Mouse (Mus musculus): ENCODE measurements around the gene Dpagt1. TPM values are rescaled to one million over a fixed set of nuclear protein-coding genes. Genes with fewer than 3 reads are reported as not detected.
"Not testable (repeated sequence)": the region's sequence is repeated elsewhere in the genome, so short reads cannot be mapped to it uniquely, and the experiment has no call there.

Dpagt1 gene
- polyA plus RNA-seq, 1 experiment from 2014 or later: 30.5 TPM

DNA sequence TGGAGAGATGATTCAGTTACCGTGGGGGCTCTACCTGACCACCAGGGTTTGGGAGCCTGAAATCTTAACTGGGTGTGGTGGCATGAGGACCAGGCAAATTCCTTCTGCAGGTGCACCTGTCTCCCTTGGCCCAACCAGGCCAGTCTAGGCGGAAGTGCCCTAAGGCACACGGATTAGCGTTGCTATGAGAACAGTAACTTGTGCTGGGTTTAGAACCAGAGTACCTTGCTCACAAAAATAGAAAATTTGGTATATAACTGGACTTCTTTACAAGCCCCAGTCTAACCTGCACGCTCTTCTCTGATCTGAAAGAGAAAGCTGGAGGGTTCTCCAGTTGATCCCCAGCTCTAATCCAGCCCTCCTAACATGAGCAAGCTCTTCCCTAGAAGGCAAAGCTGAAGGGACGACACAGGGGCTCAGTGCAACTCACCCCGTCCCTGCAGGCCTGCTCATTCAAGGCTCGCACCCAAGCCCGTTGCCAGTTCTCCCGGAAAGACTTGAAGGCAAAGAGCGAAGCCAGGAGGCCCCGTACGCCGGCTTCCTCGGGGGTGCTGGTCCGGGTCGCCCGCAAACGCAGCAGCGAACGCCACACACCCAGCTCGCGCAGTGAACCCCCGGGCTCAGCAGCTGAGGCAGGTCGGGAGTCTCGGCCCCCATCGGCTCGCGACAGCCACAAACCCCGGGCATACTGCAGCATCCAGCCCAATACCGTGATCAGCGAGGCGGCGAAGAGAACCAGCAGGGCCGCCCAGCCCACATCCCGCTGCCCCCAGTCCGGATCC is 6.5 kb upstream of the Dpagt1 start:
- H3K9ac ChIP-seq (replicated peaks): peak overlapping the region; percentile 78
- peaks cover 21% of the 10 kb centered on the region for H3K36me3 ChIP-seq
- H3K9me3 ChIP-seq (replicated peaks): no peaks in the 10 kb centered on the region
- H3K4me3 ChIP-seq (replicated peaks): peak overlapping the region; percentile 66
- peak; percentile 22 for ATAC-seq (ENCODE audit: low FRiP score)
- H3K4me2 ChIP-seq: peak overlapping the region; percentile 90
- H3K27me3 ChIP-seq (replicated peaks): no peaks in the 10 kb centered on the region
- H3K27ac ChIP-seq (replicated peaks): peak overlapping the region; percentile 75
- peaks cover 35% of the 10 kb centered on the region for H3K4me1 ChIP-seq
- 2% methylated on average over 37 of the region's 37 CpGs for WGBS

DNA sequence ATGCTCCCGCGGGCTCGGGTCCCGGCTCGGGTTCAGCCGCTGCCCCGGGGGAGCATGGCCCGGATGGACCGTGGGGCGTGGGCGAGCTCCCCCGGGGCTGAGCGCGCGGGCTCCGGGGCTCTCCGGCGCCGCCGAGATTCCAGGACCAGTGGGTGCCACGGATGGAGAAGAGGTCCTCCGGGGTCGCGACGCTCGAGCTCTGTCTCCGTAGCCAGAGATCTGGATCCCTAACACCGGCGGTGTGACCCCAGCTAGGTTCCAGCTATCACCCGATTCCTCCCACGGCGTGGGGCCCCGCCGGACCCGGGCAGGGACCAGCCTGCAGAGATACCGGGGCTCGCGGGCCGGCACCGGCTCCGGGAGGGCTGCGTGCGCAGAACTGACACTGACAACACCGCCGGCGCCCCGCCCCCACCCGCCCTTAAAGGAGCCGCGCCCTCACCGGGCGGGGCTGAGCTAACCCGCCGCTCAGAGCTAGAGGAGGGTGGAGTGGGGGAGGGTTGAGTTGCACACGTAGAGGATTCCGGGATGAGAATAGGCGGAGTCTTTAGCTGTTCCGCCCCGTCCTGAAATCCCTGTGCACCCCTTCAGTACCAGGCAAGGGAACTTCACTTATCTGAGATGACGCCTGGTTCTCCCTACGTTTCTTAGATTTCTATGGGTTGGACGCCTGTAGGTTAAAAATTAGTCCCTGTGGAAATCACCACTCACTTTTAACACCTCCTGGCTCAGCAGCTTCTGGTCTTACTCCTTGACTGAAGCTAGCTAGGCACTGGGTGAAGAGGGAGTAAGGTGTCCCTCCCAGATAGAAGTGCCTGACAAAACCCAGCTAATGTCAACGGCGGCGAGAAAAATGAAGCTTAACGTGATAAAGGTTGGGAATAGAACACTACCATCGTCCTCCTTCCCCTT is 5.7 kb upstream of the Dpagt1 start, which contains the start of gene C2cd2l:
TSS of gene C2cd2l (minus strand) at position 399 of the 912 bp plus-strand sequence.
- Histone ChIP-seq H3K9ac (replicated peaks) (peak within 1 kb of the TSS; percentile 78), H3K4me2 (peak within 1 kb of the TSS; percentile 90), H3K27ac (replicated peaks) (peak within 1 kb of the TSS; percentile 80), H3K4me1 (peaks cover 38% of the 10 kb centered on the region), H3K4me3 (replicated peaks) (peak within 1 kb of the TSS; percentile 66), H3K36me3 (peaks cover 13% of the 10 kb centered on the region), H3K27me3 (replicated peaks) (no peaks in the 10 kb centered on the region), H3K9me3 (replicated peaks) (no peaks in the 10 kb centered on the region)
- ATAC-seq (ENCODE audit: low FRiP score): peak; percentile 98
- under 1% methylated on average over 61 of the region's 67 CpGs for WGBS

DNA sequence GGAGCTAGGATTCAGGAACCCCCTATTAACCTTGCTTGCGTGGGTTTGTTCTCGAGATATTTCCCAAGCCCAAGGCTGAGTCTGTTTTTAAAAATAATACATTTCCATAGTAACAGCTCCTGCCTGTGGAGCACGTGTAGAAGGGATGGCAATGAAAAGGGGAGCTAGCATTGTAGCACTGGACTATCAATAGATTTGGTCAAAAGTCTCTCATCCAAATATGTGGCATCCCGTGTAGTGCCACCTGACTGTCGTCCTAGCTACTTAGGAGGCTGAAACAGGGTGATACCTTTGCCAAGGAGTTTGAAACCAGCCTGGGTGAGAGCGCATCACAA is 5.1 kb upstream of the Dpagt1 start:
- peak; percentile 3; the same call in 1 of the 2 replicates for ATAC-seq (ENCODE audit: low FRiP score)
- Histone ChIP-seq H3K4me2 (peak overlapping the region; percentile 90), H3K9me3 (replicated peaks) (no peaks in the 10 kb centered on the region), H3K27me3 (replicated peaks) (no peaks in the 10 kb centered on the region), H3K27ac (replicated peaks) (peak overlapping the region; percentile 80), H3K9ac (replicated peaks) (peak overlapping the region; percentile 45), H3K36me3 (peaks cover 7% of the 10 kb centered on the region), H3K4me1 (peaks cover 40% of the 10 kb centered on the region), H3K4me3 (replicated peaks) (peak overlapping the region; percentile 66)
- 23% methylated on average over 6 of the region's 6 CpGs for WGBS

DNA sequence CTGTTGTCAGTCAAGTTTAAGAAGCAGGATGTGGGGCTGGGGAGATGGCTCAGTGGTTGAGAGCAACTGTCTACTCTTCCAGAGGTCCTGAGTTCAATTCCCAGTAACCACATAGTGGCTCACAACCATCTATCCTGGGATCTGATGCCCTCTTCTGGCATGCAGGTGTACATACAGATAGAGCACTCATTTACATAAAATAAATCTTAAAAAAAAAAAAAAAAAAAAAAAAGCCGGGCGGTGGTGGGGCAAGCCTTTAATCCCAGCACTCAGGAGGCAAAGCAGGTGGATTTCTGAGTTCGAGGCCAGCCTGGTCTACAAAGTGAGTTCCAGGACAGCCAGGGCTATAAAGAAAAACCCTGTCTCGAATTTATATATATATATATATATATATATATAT is 2.2 kb upstream of the Dpagt1 start:
- not testable (repeated sequence) for H3K9me3 ChIP-seq (replicated peaks); H3K4me2 ChIP-seq; ATAC-seq (ENCODE audit: low FRiP score); H3K27ac ChIP-seq (replicated peaks); H3K9ac ChIP-seq (replicated peaks); H3K4me3 ChIP-seq (replicated peaks); H3K27me3 ChIP-seq (replicated peaks); H3K36me3 ChIP-seq
- 78% methylated on average over 2 of the region's 4 CpGs for WGBS
- peaks cover 36% of the 10 kb centered on the region for H3K4me1 ChIP-seq

DNA sequence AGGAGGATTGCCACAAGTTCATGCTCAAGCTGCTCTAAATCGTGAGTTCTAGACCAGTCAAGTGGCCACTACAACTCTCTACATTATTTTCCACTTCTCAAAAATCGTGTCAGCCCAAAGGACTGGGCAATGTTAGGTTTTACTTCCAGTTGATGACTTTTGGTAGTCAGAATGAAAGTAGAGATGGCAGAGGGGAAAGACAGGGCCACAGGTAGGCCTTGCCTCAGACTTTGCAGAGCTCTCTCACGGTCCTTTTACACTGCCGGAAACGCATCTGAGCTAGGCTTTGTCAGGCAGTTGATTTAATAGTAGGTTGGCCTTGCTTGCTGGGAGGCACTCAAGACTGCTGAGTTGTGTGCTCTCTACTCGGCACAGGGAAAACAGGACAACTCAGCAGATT is 1.7 kb upstream of the Dpagt1 start:
- Histone ChIP-seq H3K9me3 (replicated peaks) (no peaks in the 10 kb centered on the region), H3K4me1 (peaks cover 31% of the 10 kb centered on the region), H3K27me3 (replicated peaks) (no peaks in the 10 kb centered on the region), H3K9ac (replicated peaks) (no peak overlapping the region), H3K4me3 (replicated peaks) (no peak overlapping the region), H3K4me2 (no peak overlapping the region), H3K36me3 (peaks cover 5% of the 10 kb centered on the region; the same call in 1 of the 2 replicates), H3K27ac (replicated peaks) (no peak overlapping the region)
- 65% methylated on average over 6 of the region's 6 CpGs for WGBS
- ATAC-seq (ENCODE audit: low FRiP score): no peak

DNA sequence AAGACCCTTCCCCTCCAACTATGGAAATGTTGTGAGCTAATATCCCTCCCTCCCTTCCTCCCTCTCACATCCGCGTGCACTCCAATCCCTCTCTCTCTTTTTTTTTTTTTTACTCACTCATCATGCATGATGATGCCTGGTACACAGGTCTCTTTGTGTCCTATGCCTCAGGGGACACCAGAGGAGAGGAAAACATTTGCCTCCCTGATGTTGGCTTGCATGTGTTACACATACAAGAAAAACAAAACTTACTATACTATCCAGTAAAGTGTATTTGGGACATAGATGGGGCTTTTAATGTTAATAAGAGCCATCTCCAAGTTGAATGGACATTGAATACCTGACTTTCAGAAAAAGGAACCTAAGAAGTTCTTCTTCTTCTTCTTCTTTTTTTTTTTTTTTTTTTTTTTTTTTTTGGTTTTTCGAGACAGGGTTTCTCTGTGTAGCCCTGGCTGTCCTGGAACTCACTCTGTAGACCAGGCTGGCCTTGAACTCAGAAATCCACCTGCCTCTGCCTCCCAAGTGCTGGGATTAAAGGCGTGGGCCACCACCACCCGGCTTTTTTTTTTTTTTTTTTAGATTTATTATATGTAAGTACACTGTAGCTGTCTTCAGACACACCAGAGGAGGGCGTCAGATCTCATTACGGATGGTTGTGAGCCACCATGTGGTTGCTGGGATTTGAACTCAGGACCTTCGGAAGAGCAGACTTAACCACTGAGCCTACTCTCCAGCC is 619 bp upstream of the Dpagt1 start:
- H3K4me1 ChIP-seq: peaks cover 27% of the 10 kb centered on the region
- peaks cover 13% of the 10 kb centered on the region; the same call in 1 of the 2 replicates for H3K36me3 ChIP-seq
- peak overlapping the region; percentile 93 for H3K27ac ChIP-seq (replicated peaks)
- not testable (repeated sequence) for ATAC-seq (ENCODE audit: low FRiP score); H3K9me3 ChIP-seq (replicated peaks); H3K27me3 ChIP-seq (replicated peaks)
- peak overlapping the region; percentile 93; the same call in 1 of the 2 replicates for H3K9ac ChIP-seq (replicated peaks)
- peak overlapping the region; percentile 85; the same call in 1 of the 2 replicates for H3K4me3 ChIP-seq (replicated peaks)
- WGBS: 63% methylated on average over 7 of the region's 8 CpGs
- H3K4me2 ChIP-seq: peak overlapping the region; percentile 91

DNA sequence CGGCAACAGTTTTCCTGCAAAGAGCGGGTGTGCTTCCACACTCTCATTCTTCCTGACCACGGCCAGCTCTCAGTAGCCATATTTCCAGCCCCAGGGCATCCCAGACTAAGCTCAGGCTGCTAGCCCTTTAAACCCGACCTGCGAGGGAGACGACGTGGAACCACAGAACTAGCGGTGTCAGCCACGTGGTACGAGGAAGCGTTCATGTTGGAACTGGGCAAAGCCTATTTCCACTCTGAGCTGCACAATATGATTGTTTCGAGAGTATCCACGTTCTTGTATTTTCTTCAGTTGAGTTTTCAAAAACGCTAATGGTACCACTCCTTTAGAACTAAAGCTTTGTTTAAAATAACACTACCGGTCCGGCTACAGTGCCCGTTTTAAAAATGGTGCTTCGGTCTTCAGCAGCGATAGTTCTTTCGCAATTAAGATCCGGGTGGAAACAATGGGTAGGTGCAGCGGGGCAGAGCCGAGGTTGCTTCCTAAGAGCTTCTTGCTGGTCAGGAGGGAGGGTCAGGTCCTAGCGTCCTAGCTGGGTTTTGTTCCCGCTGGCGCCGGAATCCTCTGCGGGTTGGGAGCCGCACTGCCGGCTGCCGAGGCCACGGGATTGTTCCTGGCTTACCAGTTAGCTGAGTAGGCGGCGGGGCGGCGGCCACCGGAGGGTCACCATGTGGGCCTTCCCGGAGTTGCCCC is 698 bp downstream of the Dpagt1 start:
- H3K4me3 ChIP-seq (replicated peaks): peak overlapping the region; percentile 85
- H3K27me3 ChIP-seq (replicated peaks): no peaks in the 10 kb centered on the region
- H3K9ac ChIP-seq (replicated peaks): peak overlapping the region; percentile 93
- H3K9me3 ChIP-seq (replicated peaks): no peaks in the 10 kb centered on the region
- H3K4me1 ChIP-seq: peaks cover 19% of the 10 kb centered on the region
- H3K4me2 ChIP-seq: peak overlapping the region; percentile 91
- WGBS: under 1% methylated on average over 38 of the region's 38 CpGs
- H3K27ac ChIP-seq (replicated peaks): peak overlapping the region; percentile 93
- H3K36me3 ChIP-seq: peaks cover 26% of the 10 kb centered on the region
- ATAC-seq (ENCODE audit: low FRiP score): peak; percentile 95

DNA sequence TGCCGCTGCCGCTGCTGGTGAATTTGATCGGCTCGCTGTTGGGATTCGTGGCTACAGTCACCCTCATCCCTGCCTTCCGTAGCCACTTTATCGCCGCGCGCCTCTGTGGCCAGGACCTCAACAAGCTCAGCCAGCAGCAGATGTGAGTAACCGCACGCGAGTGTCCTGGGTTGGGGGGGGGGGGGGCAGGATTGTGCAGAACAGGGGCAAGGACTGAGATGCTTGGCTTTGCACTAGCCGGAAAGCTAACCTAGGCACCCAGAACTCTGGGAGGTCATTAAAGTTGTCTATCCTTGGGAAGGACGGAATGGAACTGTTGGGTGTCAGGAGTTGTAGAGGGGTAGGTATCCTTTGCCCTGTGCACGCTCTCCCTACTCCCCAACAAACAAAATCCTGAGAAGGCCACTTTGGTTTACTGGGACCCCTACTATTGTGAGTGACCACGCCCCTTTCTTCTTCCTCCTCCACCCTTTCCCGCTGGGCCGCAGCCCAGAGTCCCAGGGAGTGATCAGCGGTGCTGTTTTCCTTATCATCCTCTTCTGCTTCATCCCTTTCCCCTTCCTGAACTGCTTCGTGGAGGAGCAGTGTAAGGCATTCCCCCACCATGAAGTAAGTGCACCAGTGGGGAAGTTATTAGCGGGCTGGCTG is 1.4 kb downstream of the Dpagt1 start:
- peak; percentile 30; the same call in 1 of the 2 replicates for ATAC-seq (ENCODE audit: low FRiP score)
- H3K9ac ChIP-seq (replicated peaks): peak overlapping the region; percentile 93
- H3K27me3 ChIP-seq (replicated peaks): no peaks in the 10 kb centered on the region
- H3K4me1 ChIP-seq: peaks cover 19% of the 10 kb centered on the region
- peak overlapping the region; percentile 91 for H3K4me2 ChIP-seq
- peaks cover 32% of the 10 kb centered on the region for H3K36me3 ChIP-seq
- under 1% methylated on average over 22 of the region's 22 CpGs for WGBS
- H3K27ac ChIP-seq (replicated peaks): peak overlapping the region; percentile 93
- peak overlapping the region; percentile 85 for H3K4me3 ChIP-seq (replicated peaks)
- H3K9me3 ChIP-seq (replicated peaks): no peaks in the 10 kb centered on the region

DNA sequence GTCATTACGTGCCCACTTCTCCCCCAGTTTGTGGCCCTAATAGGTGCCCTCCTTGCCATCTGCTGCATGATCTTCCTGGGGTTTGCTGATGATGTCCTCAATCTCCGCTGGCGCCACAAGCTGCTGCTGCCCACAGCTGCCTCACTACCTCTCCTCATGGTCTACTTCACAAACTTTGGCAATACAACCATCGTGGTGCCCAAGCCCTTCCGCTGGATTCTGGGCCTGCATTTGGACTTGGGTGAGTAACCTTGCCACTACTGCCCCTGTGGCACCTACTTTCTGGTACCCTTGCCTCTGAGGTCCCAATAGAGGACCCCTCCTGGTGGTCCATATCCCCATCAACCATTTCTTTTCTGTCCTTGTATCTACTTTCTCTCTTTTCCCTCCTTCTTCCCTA is 2.1 kb downstream of the Dpagt1 start:
- no peaks in the 10 kb centered on the region for H3K27me3 ChIP-seq (replicated peaks)
- peak overlapping the region; percentile 91 for H3K4me2 ChIP-seq
- 91% methylated on average over 5 of the region's 5 CpGs for WGBS
- peaks cover 19% of the 10 kb centered on the region for H3K4me1 ChIP-seq
- no peaks in the 10 kb centered on the region for H3K9me3 ChIP-seq (replicated peaks)
- peaks cover 39% of the 10 kb centered on the region for H3K36me3 ChIP-seq
- no peak overlapping the region for H3K27ac ChIP-seq (replicated peaks)
- H3K4me3 ChIP-seq (replicated peaks): peak overlapping the region; percentile 85
- ATAC-seq (ENCODE audit: low FRiP score): no peak
- 0 out of 2 replicates have a peak overlapping the region, but pooled peaks have one; percentile 93 for H3K9ac ChIP-seq (replicated peaks)

DNA sequence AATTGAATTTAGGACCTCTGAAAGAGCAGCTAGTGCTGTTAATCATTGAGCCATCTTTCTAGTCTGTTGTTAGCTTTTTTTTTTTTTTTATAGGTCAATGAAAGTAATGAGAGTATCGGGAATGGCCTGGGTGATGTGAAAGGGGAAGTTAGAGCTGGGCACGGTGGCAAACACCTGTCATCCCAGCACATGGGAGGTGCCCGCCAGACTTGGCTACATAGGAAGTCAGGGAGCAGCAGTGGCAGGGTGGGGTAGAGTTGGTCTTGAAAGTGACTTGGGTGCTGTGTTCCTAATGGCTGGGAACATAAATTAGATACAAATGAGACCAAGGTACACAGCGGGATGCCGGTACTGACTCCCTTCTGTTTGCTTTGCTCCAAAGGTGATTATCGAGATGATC is 4.9 kb downstream of the Dpagt1 start:
- peaks cover 19% of the 10 kb centered on the region for H3K4me1 ChIP-seq
- no peak for ATAC-seq (ENCODE audit: low FRiP score)
- H3K27me3 ChIP-seq (replicated peaks): no peaks in the 10 kb centered on the region
- no peak overlapping the region for H3K4me3 ChIP-seq (replicated peaks)
- peaks cover 48% of the 10 kb centered on the region for H3K36me3 ChIP-seq
- 92% methylated on average over 6 of the region's 6 CpGs for WGBS
- H3K9ac ChIP-seq (replicated peaks): no peak overlapping the region
- H3K9me3 ChIP-seq (replicated peaks): no peaks in the 10 kb centered on the region
- H3K27ac ChIP-seq (replicated peaks): no peak overlapping the region
- H3K4me2 ChIP-seq: no peak overlapping the region
